In the genomic region with DNA sequence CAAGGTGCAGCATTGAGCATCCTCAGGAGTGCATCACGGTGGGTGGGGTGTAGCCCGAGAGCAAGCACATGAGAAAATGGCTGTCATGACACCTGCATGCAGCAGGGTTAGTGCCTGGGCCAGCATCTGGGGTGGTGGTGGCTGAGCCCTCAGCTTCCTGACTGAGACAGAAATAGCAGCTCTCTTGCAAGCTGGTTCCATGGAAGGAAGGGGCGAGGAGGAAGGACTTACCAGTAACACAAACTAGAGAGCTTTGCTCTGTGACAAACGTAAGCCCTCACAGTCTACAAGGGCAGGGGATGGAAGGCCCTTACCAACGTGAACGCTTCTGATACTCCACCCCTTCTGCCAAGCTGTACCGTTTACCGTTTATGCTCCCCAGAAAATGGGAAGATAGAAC, we compare ENCODE assay signal across 21 mouse cellular contexts.
DNase-seq lines count a peak whose midpoint lies in the region; ATAC-seq and TF ChIP-seq lines count a peak whose summit lies in the region.
"Had no signal": no experiment of that assay in that cellular context is flagged by ENCODE, and none has a peak within 500 bp of the region (broad histone marks: within the 10 kb centered on the region; RNA-seq: fewer than 3 reads in every experiment).

No protein-coding gene starts in this region.

- 35% methylated on average over 8 of the region's 8 CpGs for WGBS in liver, embryonic 12.5 days (ENCODE audit: insufficient replicate concordance)
- WGBS in forebrain, embryonic 12.5 days: 80% methylated on average over 8 of the region's 8 CpGs

- no peak for TF ChIP-seq RAD21 in CH12.LX (IDR thresholded peaks at IDR 0.05; ENCODE audit: low read depth, low read length)

- no peak overlapping the region for H3K4me3 ChIP-seq in liver, embryonic 12.5 days
- H3K4me3 ChIP-seq in CH12.LX (replicated peaks in 1 of 3; ENCODE audit: low read depth in 2 of 3, low read length in 2 of 3, poor library complexity in 1 of 3): no peak overlapping the region
- no peak overlapping the region for H3K4me3 ChIP-seq in forebrain, embryonic 12.5 days (replicated peaks)
- H3K4me3 ChIP-seq: forebrain, embryonic 10.5 days; hindbrain, embryonic 12.5 days; limb, embryonic 15.5 days had no signal

- DNase-seq in liver (no peak), CH12.LX (ENCODE audit: extremely low read depth) (peak; percentile 46)
- DNase-seq in thymus, postnatal 25 days: peak; percentile 16
- DNase-seq in kidney, adult 9 months: no peak
- DNase-seq: adrenal gland, postnatal 10 days; cerebellum, adult 11-12 months; cerebellum, postnatal 25 days; gastrocnemius, postnatal 36 days; kidney, adult 18-20 months; kidney, postnatal 14 days; liver, postnatal 0 days; lung, postnatal 10 days had no signal

- no peaks in the 10 kb centered on the region for H3K27me3 ChIP-seq in liver, embryonic 12.5 days (replicated peaks)
- H3K27me3 ChIP-seq in CH12.LX (replicated peaks): no peaks in the 10 kb centered on the region
- H3K27me3 ChIP-seq in forebrain, embryonic 12.5 days: no peaks in the 10 kb centered on the region
- H3K27me3 ChIP-seq: hindbrain, embryonic 12.5 days; limb, embryonic 15.5 days had no signal

- in situ Hi-C loops in CH12.LX (cut with MboI; ENCODE audit: low pct_ligation_motif_present, low pct_unique_long_range_greater_than_20kb, low sequenced_read_pairs): no loop called here

- TF ChIP-seq POLR2A in CH12.LX (IDR thresholded peaks at IDR 0.05; ENCODE audit: low read depth, low read length): no peak

- H3K79me2 ChIP-seq in CH12.LX (replicated peaks; ENCODE audit: control insufficient read depth, extremely low read depth, insufficient read depth, poor library complexity, severe bottlenecking): no peaks in the 10 kb centered on the region

- H3K4me2 ChIP-seq in liver, embryonic 12.5 days: peak overlapping the region; percentile 18; the same call in 1 of the 2 replicates
- H3K4me2 ChIP-seq in CH12.LX (ENCODE audit: insufficient read depth, low read depth, poor library complexity, severe bottlenecking): no peak overlapping the region
- H3K4me2 ChIP-seq in forebrain, embryonic 12.5 days: no peak overlapping the region
- H3K4me2 ChIP-seq: hindbrain, embryonic 12.5 days; limb, embryonic 15.5 days had no signal

- dilution Hi-C loops in CH12.LX (cut with MboI; ENCODE audit: extremely low pct_ligation_motif_present, extremely low pct_unique_long_range_greater_than_20kb, low sequenced_read_pairs): no loop called here

- no peaks in the 10 kb centered on the region for H3K9me3 ChIP-seq in liver, embryonic 12.5 days (replicated peaks)
- peaks cover 3% of the 10 kb centered on the region for H3K9me3 ChIP-seq in CH12.LX (replicated peaks; ENCODE audit: low read length)
- H3K9me3 ChIP-seq in forebrain, embryonic 12.5 days: no peaks in the 10 kb centered on the region
- H3K9me3 ChIP-seq: forebrain, embryonic 10.5 days; G1E; hindbrain, embryonic 12.5 days; limb, embryonic 15.5 days had no signal

- no peak for TF ChIP-seq EP300 in CH12.LX (IDR thresholded peaks at IDR 0.05; ENCODE audit: low read length)

- no peak overlapping the region for H3K9ac ChIP-seq in liver, embryonic 12.5 days
- no peak overlapping the region for H3K9ac ChIP-seq in CH12.LX (ENCODE audit: insufficient read depth, low read depth)
- no peak overlapping the region for H3K9ac ChIP-seq in forebrain, embryonic 12.5 days
- H3K9ac ChIP-seq: hindbrain, embryonic 12.5 days; limb, embryonic 15.5 days; liver, postnatal 0 days had no signal

- peak overlapping the region; percentile 30; the same call in 1 of the 2 replicates for H3K27ac ChIP-seq in liver, embryonic 12.5 days
- no peak overlapping the region for H3K27ac ChIP-seq in CH12.LX (ENCODE audit: insufficient read depth, low read depth)
- no peak overlapping the region for H3K27ac ChIP-seq in forebrain, embryonic 12.5 days
- H3K27ac ChIP-seq: forebrain, embryonic 10.5 days; hindbrain, embryonic 12.5 days; limb, embryonic 15.5 days had no signal

- no peaks in the 10 kb centered on the region for H3K36me3 ChIP-seq in liver, embryonic 12.5 days
- no peaks in the 10 kb centered on the region for H3K36me3 ChIP-seq in CH12.LX (replicated peaks in 1 of 2; ENCODE audit: control insufficient read depth in 1 of 2, insufficient read depth in 1 of 2, low read length in 1 of 2)
- no peaks in the 10 kb centered on the region for H3K36me3 ChIP-seq in forebrain, embryonic 12.5 days (replicated peaks)
- H3K36me3 ChIP-seq: forebrain, embryonic 10.5 days; G1E; hindbrain, embryonic 12.5 days; limb, embryonic 15.5 days had no signal

- no peak for TF ChIP-seq CTCF in CH12.LX (conservative IDR thresholded peaks at IDR 0.05 in 1 of 2, IDR thresholded peaks at IDR 0.05 in 1 of 2; ENCODE audit: low read depth in 2 of 2, low read length in 2 of 2)

- ATAC-seq in liver, embryonic 12.5 days: no peak
- peak; percentile 33 for ATAC-seq in common myeloid progenitor, adult 5-6 weeks (replicated peaks; ENCODE audit: low read depth, poor library complexity, severe bottlenecking)
- ATAC-seq in forebrain, embryonic 12.5 days (ENCODE audit: low FRiP score): no peak
- ATAC-seq: activated CD4-positive, CD25-positive, alpha-beta regulatory T cell, adult 4 months; CD4-positive, CD25-positive, alpha-beta regulatory T cell, adult 4 months; liver, postnatal 0 days had no signal

- peaks cover 4% of the 10 kb centered on the region; the same call in 1 of the 2 replicates for H3K4me1 ChIP-seq in liver, embryonic 12.5 days
- peaks cover 22 to 60% of the 10 kb centered on the region in 2 experiments for H3K4me1 ChIP-seq in CH12.LX (ENCODE audit: control insufficient read depth in 1 of 2, insufficient read depth in 2 of 2)
- no peaks in the 10 kb centered on the region for H3K4me1 ChIP-seq in forebrain, embryonic 12.5 days
- H3K4me1 ChIP-seq: hindbrain, embryonic 12.5 days; limb, embryonic 15.5 days had no signal

TF ChIP-seq in CH12.LX, 34 proteins besides CTCF, POLR2A, EP300 and RAD21:
- no peak for TF ChIP-seq MXI1 (IDR thresholded peaks at IDR 0.05; ENCODE audit: low read depth, low read length)
- no peak for TF ChIP-seq ELF1 (IDR thresholded peaks at IDR 0.05; ENCODE audit: low read depth, low read length)
- TF ChIP-seq ETS1 (conservative IDR thresholded peaks at IDR 0.05; ENCODE audit: low read depth, low read length): no peak
- no peak for TF ChIP-seq JUN (IDR thresholded peaks at IDR 0.05; ENCODE audit: insufficient read depth, low read depth, low read length)
- no peak for TF ChIP-seq MAX (IDR thresholded peaks at IDR 0.05; ENCODE audit: low read length)
- TF ChIP-seq MYC (IDR thresholded peaks at IDR 0.05; ENCODE audit: low read depth, low read length): no peak
- TF ChIP-seq USF1 (IDR thresholded peaks at IDR 0.05; ENCODE audit: low read depth, low read length): no peak
- no peak for TF ChIP-seq IRF4 (IDR thresholded peaks at IDR 0.05; ENCODE audit: low read depth, low read length)
- TF ChIP-seq JUND (conservative IDR thresholded peaks at IDR 0.05; ENCODE audit: low read depth, low read length): no peak
- TF ChIP-seq MEF2A (IDR thresholded peaks at IDR 0.05; ENCODE audit: borderline replicate concordance, low read depth, low read length): no peak
- no peak for TF ChIP-seq HCFC1 (IDR thresholded peaks at IDR 0.05; ENCODE audit: low read depth, low read length)
- TF ChIP-seq RCOR1 (conservative IDR thresholded peaks at IDR 0.05; ENCODE audit: low read depth, low read length): no peak

Comparison
In these comparisons a context has a peak if more than half of its experiments do, and no peak if none do; other contexts are left out.
1. DNase-seq: peak in CH12.LX (single experiment) and thymus, postnatal 25 days (single experiment); none in liver (single experiment) and kidney, adult 9 months (single experiment).